Comparison of ENCODE assay signal across 8 mouse cellular contexts in the genomic region with DNA sequence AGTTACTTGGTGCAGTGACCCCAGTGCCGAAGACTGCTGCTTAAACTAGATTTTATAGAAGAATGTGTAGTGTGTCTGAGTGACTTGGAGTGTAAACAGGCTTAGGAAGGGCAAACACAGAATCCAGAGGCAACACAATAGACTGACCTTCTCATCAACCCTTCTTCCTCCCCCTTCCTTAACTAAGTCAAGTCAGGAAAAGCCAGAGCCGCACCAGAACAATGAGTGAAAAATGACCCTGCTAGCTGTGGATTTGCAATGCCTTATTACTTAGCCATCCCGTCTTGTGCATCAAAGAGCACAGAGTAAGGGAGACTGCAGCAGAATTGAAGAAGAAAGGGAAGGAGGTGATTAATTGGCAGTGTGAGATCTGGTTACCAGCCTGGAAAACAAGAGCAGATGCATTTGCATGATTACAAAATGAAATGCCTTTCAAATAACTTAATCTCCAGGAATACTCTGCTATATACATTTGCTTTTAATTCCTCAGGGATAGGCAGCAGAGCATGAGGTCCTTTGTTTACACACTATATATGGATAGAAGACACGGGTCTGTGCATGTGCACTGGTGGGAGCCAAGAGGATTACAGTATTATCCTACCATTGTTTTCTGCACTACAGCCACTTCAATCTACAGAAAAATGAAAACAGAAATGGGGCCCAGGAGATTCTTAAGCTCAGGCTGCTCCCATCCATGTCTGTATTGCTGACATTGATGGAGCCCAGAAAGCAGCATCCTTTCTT.
A peak's percentile ranks its signal among the peaks of the same experiment; 100 is the strongest.
DNase-seq lines count a peak whose midpoint lies in the region; ATAC-seq and TF ChIP-seq lines count a peak whose summit lies in the region.

No protein-coding gene starts in this region.

- no peak for DNase-seq in stomach, postnatal 0 days (ENCODE audit: low spot score)
- DNase-seq in hindbrain, embryonic 10.5 days (ENCODE audit: low spot score), result peak; percentile 60
- DNase-seq in limb, embryonic 14.5 days (ENCODE audit: low spot score), result peak; percentile 25
- DNase-seq in right cerebral cortex, postnatal 36 days (ENCODE audit: low spot score in 2 of 2), result no peak
- DNase-seq in adrenal gland, adult 2 months, result no peak
- no peak for DNase-seq in frontal cortex, postnatal 10 days (ENCODE audit: low spot score in 2 of 2)
- no peak for DNase-seq in right cerebral cortex, postnatal 14 days

- no peak for TF ChIP-seq EP300 in stomach, postnatal 0 days (optimal IDR thresholded peaks at IDR 0.05)

- peak overlapping the region; percentile 58 for H3K27ac ChIP-seq in stomach, embryonic 14.5 days (ENCODE audit: low read length)
- no peak overlapping the region for H3K27ac ChIP-seq in stomach, postnatal 0 days (replicated peaks)
- H3K27ac ChIP-seq in hindbrain, embryonic 10.5 days, result peak overlapping the region; percentile 66
- no peak overlapping the region for H3K27ac ChIP-seq in limb, embryonic 14.5 days (replicated peaks; ENCODE audit: low read depth, low read length)

- peak; percentile 84; the same call in 1 of the 2 replicates for ATAC-seq in stomach, embryonic 14.5 days (ENCODE audit: insufficient number of reproducible peaks, insufficient read depth, low FRiP score, low read depth)
- no peak for ATAC-seq in stomach, postnatal 0 days (ENCODE audit: low FRiP score, low TSS enrichment)
- peak; percentile 47 for ATAC-seq in limb, embryonic 14.5 days (ENCODE audit: low FRiP score, low read depth)

- H3K27me3 ChIP-seq in stomach, embryonic 14.5 days (ENCODE audit: control insufficient read depth, insufficient read depth, low read length), result no peaks in the 10 kb centered on the region
- no peaks in the 10 kb centered on the region for H3K27me3 ChIP-seq in stomach, postnatal 0 days (ENCODE audit: control insufficient read depth, insufficient read depth, low read length)
- no peaks in the 10 kb centered on the region for H3K27me3 ChIP-seq in hindbrain, embryonic 10.5 days (ENCODE audit: insufficient read depth, poor library complexity, severe bottlenecking)
- H3K27me3 ChIP-seq in limb, embryonic 14.5 days (ENCODE audit: control insufficient read depth, insufficient read depth, low read length), result no peaks in the 10 kb centered on the region

- TF ChIP-seq CTCF in stomach, postnatal 0 days (IDR thresholded peaks at IDR 0.05; ENCODE audit: low read depth), result no peak

- no peak for TF ChIP-seq POLR2A in limb, embryonic 14.5 days (IDR thresholded peaks at IDR 0.05; ENCODE audit: borderline replicate concordance, extremely low read depth, insufficient read depth, insufficient read length)

- H3K4me2 ChIP-seq in stomach, embryonic 14.5 days (replicated peaks; ENCODE audit: low read depth, low read length), result 0 out of 2 replicates have a peak overlapping the region, but pooled peaks have one; percentile 0
- no peak overlapping the region for H3K4me2 ChIP-seq in stomach, postnatal 0 days (replicated peaks; ENCODE audit: low read depth)
- H3K4me2 ChIP-seq in limb, embryonic 14.5 days (replicated peaks; ENCODE audit: low read depth, low read length, severe bottlenecking), result no peak overlapping the region

- H3K36me3 ChIP-seq in stomach, embryonic 14.5 days (ENCODE audit: control insufficient read depth, insufficient read depth, low read length), result no peaks in the 10 kb centered on the region
- H3K36me3 ChIP-seq in stomach, postnatal 0 days (ENCODE audit: control insufficient read depth, insufficient read depth, low read length), result no peaks in the 10 kb centered on the region
- H3K36me3 ChIP-seq in hindbrain, embryonic 10.5 days, result no peaks in the 10 kb centered on the region
- H3K36me3 ChIP-seq in limb, embryonic 14.5 days (ENCODE audit: control insufficient read depth, insufficient read depth, low read length), result no peaks in the 10 kb centered on the region

- peaks cover 3% of the 10 kb centered on the region; the same call in 1 of the 2 replicates for H3K4me1 ChIP-seq in stomach, embryonic 14.5 days (ENCODE audit: control insufficient read depth, insufficient read depth, low read length)
- H3K4me1 ChIP-seq in stomach, postnatal 0 days (replicated peaks; ENCODE audit: control insufficient read depth, insufficient read depth), result no peaks in the 10 kb centered on the region
- peaks cover 29% of the 10 kb centered on the region for H3K4me1 ChIP-seq in hindbrain, embryonic 10.5 days (replicated peaks)
- peaks cover 3% of the 10 kb centered on the region; the same call in 1 of the 2 replicates for H3K4me1 ChIP-seq in limb, embryonic 14.5 days (ENCODE audit: control insufficient read depth, insufficient read depth, low read length)

- no peaks in the 10 kb centered on the region for H3K9me3 ChIP-seq in stomach, embryonic 14.5 days (ENCODE audit: control insufficient read depth, low read depth, low read length)
- no peaks in the 10 kb centered on the region for H3K9me3 ChIP-seq in stomach, postnatal 0 days (ENCODE audit: control insufficient read depth, low read length)
- no peaks in the 10 kb centered on the region for H3K9me3 ChIP-seq in hindbrain, embryonic 10.5 days
- no peaks in the 10 kb centered on the region for H3K9me3 ChIP-seq in limb, embryonic 14.5 days (ENCODE audit: control insufficient read depth, low read length)

- H3K4me3 ChIP-seq in stomach, embryonic 14.5 days (ENCODE audit: low read depth, low read length), result no peak overlapping the region
- no peak overlapping the region for H3K4me3 ChIP-seq in stomach, postnatal 0 days (ENCODE audit: low read depth, low read length)
- no peak overlapping the region for H3K4me3 ChIP-seq in hindbrain, embryonic 10.5 days
- no peak overlapping the region for H3K4me3 ChIP-seq in limb, embryonic 14.5 days (replicated peaks; ENCODE audit: low read length)

- 7% methylated on average over 4 of the region's 4 CpGs for WGBS in stomach, embryonic 14.5 days
- 10% methylated on average over 4 of the region's 4 CpGs for WGBS in stomach, postnatal 0 days
- 12% methylated on average over 4 of the region's 4 CpGs for WGBS in hindbrain, embryonic 10.5 days
- WGBS in limb, embryonic 14.5 days, result 16% methylated on average over 4 of the region's 4 CpGs

- H3K9ac ChIP-seq in stomach, embryonic 14.5 days (replicated peaks; ENCODE audit: low read depth, low read length), result no peak overlapping the region
- no peak overlapping the region for H3K9ac ChIP-seq in stomach, postnatal 0 days (ENCODE audit: low read length)
- H3K9ac ChIP-seq in limb, embryonic 14.5 days (ENCODE audit: low read depth, low read length, severe bottlenecking), result no peak overlapping the region

Comparison
In these comparisons a context has a peak if more than half of its experiments do, and no peak if none do; other contexts are left out.
1. H3K27ac ChIP-seq: peak in stomach, embryonic 14.5 days (single experiment) and hindbrain, embryonic 10.5 days (single experiment); none in stomach, postnatal 0 days (single experiment) and limb, embryonic 14.5 days (single experiment).
2. DNase-seq: peak in hindbrain, embryonic 10.5 days (single experiment) and limb, embryonic 14.5 days (single experiment); none in stomach, postnatal 0 days (single experiment), right cerebral cortex, postnatal 36 days (0 of 2), adrenal gland, adult 2 months (single experiment), frontal cortex, postnatal 10 days (0 of 2) and right cerebral cortex, postnatal 14 days (single experiment).